Mouse (Mus musculus) adrenal gland, adult 10 weeks (tissue): ENCODE data around the gene Cd36. TPM values are rescaled to one million over a fixed set of nuclear protein-coding genes. Genes with fewer than 3 reads are reported as not detected.

ENCODE experiments used
- polyA plus RNA-seq: library from polyadenylated mRNA; stranded (reverse); fragments of 350-450 nt; fragmentation: Illumina TruSeq; extraction: RNeasy Lipid Tissue Mini Kit (QIAGEN cat#74804); gene quantifications from one replicate; pipeline ENCODE4 v1.2.3, GENCODE M21; 2014; ENCODE audit warnings: low read depth, low replicate concordance

Cd36 gene
- polyA plus RNA-seq: 1,911 TPM

DNA sequence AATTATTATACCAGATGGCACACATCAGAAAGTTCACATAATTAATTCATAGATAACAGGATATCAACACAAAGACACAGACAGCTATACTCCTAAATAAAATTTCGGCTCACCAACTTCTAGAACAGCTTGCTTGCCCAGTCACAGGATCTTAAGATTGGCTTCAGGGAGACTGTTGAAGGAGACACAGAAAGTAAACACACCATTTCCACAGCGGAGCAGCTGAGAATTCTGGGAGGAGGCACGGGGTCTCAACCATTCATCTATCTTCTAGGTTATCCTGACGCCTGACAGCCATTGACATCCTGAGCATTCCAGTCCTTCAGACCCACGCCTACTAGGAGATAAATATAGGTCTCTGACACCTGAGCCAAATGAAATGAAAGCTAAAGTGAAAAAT lies at the start of gene Cd36:
Gene Cd36, minus strand, starts transcription at position 204 of the 400 bp plus-strand sequence.

Other genes with a start within 250 kb of the Cd36 start
- not detected for gene Gnat3, start 73.7 kb upstream of the Cd36 start, polyA plus RNA-seq